ENCODE assay signal across 8 mouse cellular contexts in genomic region chr15:100423916-100424315, GRCm38 (mm10). TPM values are rescaled to one million over a fixed set of nuclear protein-coding genes. Genes with fewer than 3 reads are reported as not detected.
DNase-seq lines count a peak whose midpoint lies in the region; ATAC-seq and TF ChIP-seq lines count a peak whose summit lies in the region.

No protein-coding gene starts in this region.

- peak overlapping the region; percentile 69 for H3K9ac ChIP-seq in heart, embryonic 14.5 days (ENCODE audit: low read length)
- H3K9ac ChIP-seq in embryonic facial prominence, embryonic 11.5 days (replicated peaks; ENCODE audit: low read length): no peak overlapping the region; the same call in 1 of the 2 replicates
- peak overlapping the region; percentile 49; the same call in 1 of the 2 replicates for H3K9ac ChIP-seq in intestine, embryonic 15.5 days
- H3K9ac ChIP-seq in lung, embryonic 14.5 days: peak overlapping the region; percentile 36

- H3K9me3 ChIP-seq in heart, embryonic 14.5 days (ENCODE audit: control insufficient read depth, low read length): no peaks in the 10 kb centered on the region
- no peaks in the 10 kb centered on the region for H3K9me3 ChIP-seq in embryonic facial prominence, embryonic 11.5 days (replicated peaks; ENCODE audit: control insufficient read depth, low read length)
- H3K9me3 ChIP-seq in intestine, embryonic 15.5 days: no peaks in the 10 kb centered on the region
- H3K9me3 ChIP-seq in lung, embryonic 14.5 days (ENCODE audit: low read depth, low read length): no peaks in the 10 kb centered on the region

- no peak for TF ChIP-seq CTCF in lung, embryonic 14.5 days (IDR thresholded peaks at IDR 0.05; ENCODE audit: low read depth)

- H3K4me3 ChIP-seq in heart, embryonic 14.5 days (ENCODE audit: control insufficient read depth in 1 of 2, insufficient read depth in 1 of 2, low read depth in 1 of 2, low read length in 2 of 2): peak overlapping the region; percentile 33 to 95
- H3K4me3 ChIP-seq in embryonic facial prominence, embryonic 11.5 days (ENCODE audit: low read depth, low read length): peak overlapping the region; percentile 17
- peak overlapping the region; percentile 84 for H3K4me3 ChIP-seq in intestine, embryonic 15.5 days (replicated peaks)
- H3K4me3 ChIP-seq in lung, embryonic 14.5 days (ENCODE audit: low read depth, low read length): peak overlapping the region; percentile 96

- no peak for DNase-seq in heart, postnatal 4 days
- peak; percentile 48 for DNase-seq in embryonic facial prominence, embryonic 11.5 days (ENCODE audit: low spot score)
- DNase-seq in lung, embryonic 14.5 days: peak; percentile 51
- peak; percentile 41 for DNase-seq in retina, embryonic 14.5 days (ENCODE audit: low spot score)
- no peak for DNase-seq in thymus, adult 18-20 months
- DNase-seq in layer of hippocampus, adult 18-20 months (ENCODE audit: low spot score in 2 of 2): no peak

- ATAC-seq in heart, embryonic 14.5 days (ENCODE audit: insufficient number of reproducible peaks, insufficient read depth, low FRiP score, low read depth): no peak
- ATAC-seq in embryonic facial prominence, embryonic 11.5 days (replicated peaks; ENCODE audit: insufficient number of reproducible peaks, low FRiP score, low TSS enrichment, low read depth): no peak
- peak; percentile 40; the same call in 1 of the 2 replicates for ATAC-seq in intestine, embryonic 15.5 days
- no peak for ATAC-seq in lung, embryonic 14.5 days (ENCODE audit: insufficient read depth)

- no peaks in the 10 kb centered on the region for H3K36me3 ChIP-seq in heart, embryonic 14.5 days (ENCODE audit: control insufficient read depth, insufficient read depth, low read length)
- H3K36me3 ChIP-seq in embryonic facial prominence, embryonic 11.5 days (replicated peaks; ENCODE audit: control insufficient read depth, insufficient read depth, low read depth, low read length): no peaks in the 10 kb centered on the region
- no peaks in the 10 kb centered on the region for H3K36me3 ChIP-seq in intestine, embryonic 15.5 days
- no peaks in the 10 kb centered on the region for H3K36me3 ChIP-seq in lung, embryonic 14.5 days (ENCODE audit: insufficient read depth)

- peaks cover 11 to 43% of the 10 kb centered on the region in 2 experiments for H3K4me1 ChIP-seq in heart, embryonic 14.5 days (ENCODE audit: control insufficient read depth in 2 of 2, insufficient read depth in 2 of 2, low read length in 2 of 2)
- H3K4me1 ChIP-seq in embryonic facial prominence, embryonic 11.5 days (ENCODE audit: control insufficient read depth, insufficient read depth, low read length): peaks cover 3% of the 10 kb centered on the region; the same call in 1 of the 2 replicates
- peaks cover 27% of the 10 kb centered on the region for H3K4me1 ChIP-seq in intestine, embryonic 15.5 days (replicated peaks)
- 0 out of 2 replicates have a peak, but pooled peaks cover 6% of the 10 kb centered on the region for H3K4me1 ChIP-seq in lung, embryonic 14.5 days (ENCODE audit: insufficient read depth)

- H3K27me3 ChIP-seq in heart, embryonic 14.5 days (ENCODE audit: control insufficient read depth, insufficient read depth, low read length): peaks cover 20% of the 10 kb centered on the region; the same call in 1 of the 2 replicates
- no peaks in the 10 kb centered on the region; the same call in 1 of the 2 replicates for H3K27me3 ChIP-seq in embryonic facial prominence, embryonic 11.5 days (ENCODE audit: control insufficient read depth, insufficient read depth, low read length)
- no peaks in the 10 kb centered on the region for H3K27me3 ChIP-seq in intestine, embryonic 15.5 days (replicated peaks)
- peaks cover 16% of the 10 kb centered on the region for H3K27me3 ChIP-seq in lung, embryonic 14.5 days (ENCODE audit: insufficient read depth, low read length)

- peak overlapping the region; percentile 100 for H3K4me2 ChIP-seq in heart, embryonic 14.5 days (ENCODE audit: low read length)
- H3K4me2 ChIP-seq in embryonic facial prominence, embryonic 11.5 days (ENCODE audit: low read depth, low read length): peak overlapping the region; percentile 90
- H3K4me2 ChIP-seq in intestine, embryonic 15.5 days (replicated peaks): peak overlapping the region; percentile 97
- peak overlapping the region; percentile 94 for H3K4me2 ChIP-seq in lung, embryonic 14.5 days

- 6% methylated on average over 14 of the region's 14 CpGs for WGBS in heart, embryonic 14.5 days
- WGBS in embryonic facial prominence, embryonic 11.5 days: 3% methylated on average over 14 of the region's 14 CpGs
- WGBS in intestine, embryonic 15.5 days: 3% methylated on average over 14 of the region's 14 CpGs
- WGBS in lung, embryonic 14.5 days: 2% methylated on average over 14 of the region's 14 CpGs

- no peak overlapping the region for H3K27ac ChIP-seq in heart, embryonic 14.5 days (replicated peaks in 1 of 2; ENCODE audit: control insufficient read depth in 1 of 2, insufficient read depth in 1 of 2, low read depth in 2 of 2, low read length in 2 of 2)
- H3K27ac ChIP-seq in embryonic facial prominence, embryonic 11.5 days (replicated peaks; ENCODE audit: low read depth, low read length): no peak overlapping the region
- H3K27ac ChIP-seq in intestine, embryonic 15.5 days: peak overlapping the region; percentile 37; the same call in 1 of the 2 replicates
- no peak overlapping the region for H3K27ac ChIP-seq in lung, embryonic 14.5 days (ENCODE audit: low read depth)

RNA-seq across cellular contexts. Expression of gene Slc11a2, which starts 1.0 kb away (rescaled TPM):
- polyA plus RNA-seq in heart, embryonic 14.5 days (2014; fragmentation: Nextera tagmentation; extraction: Ambion mirVana): 12.7 and 14.1 TPM in 2 replicates
- total RNA-seq in heart, postnatal 4 days (2021): 10 to 100 TPM; 40.4 to 43.9 TPM
- 18.3 and 18.8 TPM in 2 replicates for polyA plus RNA-seq in embryonic facial prominence, embryonic 11.5 days (2014; fragmentation: Nextera tagmentation; extraction: Ambion mirVana)
- 29.8 and 29.9 TPM in 2 replicates for polyA plus RNA-seq in intestine, embryonic 15.5 days (2015; fragmentation: Nextera tagmentation; extraction: Ambion mirVana)
- 17.8 and 21.6 TPM in 2 replicates for polyA plus RNA-seq in lung, embryonic 14.5 days (2014; fragmentation: Nextera tagmentation; extraction: Ambion mirVana)
- total RNA-seq in layer of hippocampus, adult 18-20 months (2021): 10 to 100 TPM; 55.4 to 58.7 TPM

RNA-seq across cellular contexts. Expression of gene Gm5475, which starts 2.0 kb away (rescaled TPM):
- polyA plus RNA-seq in heart, embryonic 14.5 days (2014; fragmentation: Nextera tagmentation; extraction: Ambion mirVana): not detected in 2 replicates
- total RNA-seq in heart, postnatal 4 days (2021): not detected
- 0.08 and 0.14 TPM in 2 replicates for polyA plus RNA-seq in embryonic facial prominence, embryonic 11.5 days (2014; fragmentation: Nextera tagmentation; extraction: Ambion mirVana)
- polyA plus RNA-seq in intestine, embryonic 15.5 days (2015; fragmentation: Nextera tagmentation; extraction: Ambion mirVana): 0.13 and 0.19 TPM in 2 replicates
- not detected in 2 replicates for polyA plus RNA-seq in lung, embryonic 14.5 days (2014; fragmentation: Nextera tagmentation; extraction: Ambion mirVana)
- total RNA-seq in layer of hippocampus, adult 18-20 months (2021): not detected

RNA-seq across cellular contexts. Expression of gene Letmd1, which starts 44.9 kb away (rescaled TPM):
- 12.8 and 13.6 TPM in 2 replicates for polyA plus RNA-seq in heart, embryonic 14.5 days (2014; fragmentation: Nextera tagmentation; extraction: Ambion mirVana)
- 10 to 100 TPM; 15.3 to 15.8 TPM for total RNA-seq in heart, postnatal 4 days (2021)
- polyA plus RNA-seq in embryonic facial prominence, embryonic 11.5 days (2014; fragmentation: Nextera tagmentation; extraction: Ambion mirVana): 37.2 and 40.1 TPM in 2 replicates
- polyA plus RNA-seq in intestine, embryonic 15.5 days (2015; fragmentation: Nextera tagmentation; extraction: Ambion mirVana): 31.2 and 32.9 TPM in 2 replicates
- 20.6 and 22.9 TPM in 2 replicates for polyA plus RNA-seq in lung, embryonic 14.5 days (2014; fragmentation: Nextera tagmentation; extraction: Ambion mirVana)
- 10 to 100 TPM; 58.4 to 61.4 TPM for total RNA-seq in layer of hippocampus, adult 18-20 months (2021)

RNA-seq across cellular contexts. Expression of gene Higd1c, which starts 59.6 kb away (rescaled TPM):
- polyA plus RNA-seq in heart, embryonic 14.5 days (2014; fragmentation: Nextera tagmentation; extraction: Ambion mirVana): not detected in 2 replicates
- total RNA-seq in heart, postnatal 4 days (2021): not detected
- not detected in 2 replicates for polyA plus RNA-seq in embryonic facial prominence, embryonic 11.5 days (2014; fragmentation: Nextera tagmentation; extraction: Ambion mirVana)
- polyA plus RNA-seq in intestine, embryonic 15.5 days (2015; fragmentation: Nextera tagmentation; extraction: Ambion mirVana): 0.40 TPM in 1 of 2 replicates, not detected in the other
- 0.38 TPM in 1 of 2 replicates, not detected in the other for polyA plus RNA-seq in lung, embryonic 14.5 days (2014; fragmentation: Nextera tagmentation; extraction: Ambion mirVana)
- not detected for total RNA-seq in layer of hippocampus, adult 18-20 months (2021)

Comparison
In these comparisons a context has a peak if more than half of its experiments do, and no peak if none do; other contexts are left out.
1. H3K4me3 ChIP-seq: peak in every context shown above with its lines; median percentile 96 in lung, embryonic 14.5 days; 84 in intestine, embryonic 15.5 days; 64 in heart, embryonic 14.5 days; 17 in embryonic facial prominence, embryonic 11.5 days.
2. DNase-seq: peak in embryonic facial prominence, embryonic 11.5 days (single experiment), lung, embryonic 14.5 days (single experiment) and retina, embryonic 14.5 days (single experiment); none in heart, postnatal 4 days (single experiment), thymus, adult 18-20 months (0 of 2) and layer of hippocampus, adult 18-20 months (0 of 2).
3. Peak in every context shown above with its lines, with median percentiles within 50 percentile points of each other: H3K4me2 ChIP-seq.